Mouse (Mus musculus) lung, postnatal 0 days (tissue): Measurements from ENCODE around the gene Cort.
A peak's percentile ranks its signal among the peaks of the same experiment; 100 is the strongest.

ENCODE experiments used
- CTCF ChIP-seq: IDR thresholded peaks from 2 replicates; pipeline ENCODE4 v1.5.1; 2016; ENCODE audit warnings: antibody characterized with exemption, mild to moderate bottlenecking
- EP300 ChIP-seq: IDR thresholded peaks from 2 replicates; pipeline ENCODE4 v1.6.1; 2016; ENCODE audit warnings: antibody characterized with exemption, mild to moderate bottlenecking, control low read depth

DNA sequence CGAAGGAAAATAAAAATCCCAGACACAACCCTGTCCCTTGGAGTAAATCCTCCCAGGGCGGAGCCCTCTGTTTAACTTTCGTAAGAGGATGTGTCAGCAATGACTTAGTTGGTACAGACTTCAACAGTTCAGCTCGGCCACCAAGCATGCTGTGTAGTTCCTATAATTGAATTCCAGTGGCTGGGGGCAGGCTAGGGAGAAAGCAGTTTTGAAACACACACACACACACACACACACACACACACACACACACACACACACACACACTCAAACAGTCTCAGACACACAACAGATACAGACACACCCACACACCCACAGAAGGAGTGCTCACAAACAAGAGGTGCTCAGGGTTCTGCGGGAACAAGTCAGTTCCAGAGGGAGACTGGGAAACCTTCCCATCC lies 45.0 kb upstream of the Cort start:
- TF ChIP-seq EP300 (peak; percentile 28; the same call in 1 of the 2 replicates), CTCF (no peak; the same call in 1 of the 2 replicates)
